Mouse (Mus musculus) T-helper 2 cell (primary cell): ENCODE data around the gene Anapc1.

Experiments
- in situ Hi-C: fragments of 300-600 bp; cut with MboI, MseI; formaldehyde crosslinking; loops from one replicate; pipeline ENCODE4 v1.15.1; 2025; ENCODE audit warnings: high pct_unique_total_duplicates

Anapc1 gene

GRCm38 (mm10) chr2:128566304-128567147 is 120.7 kb downstream of the Anapc1 start:
- in situ Hi-C loops: no loop called here

- in situ Hi-C loops: no loop called here
These were observed 121.3 kb downstream of the Anapc1 start for GRCm38 (mm10) chr2:128565904-128566303.

DNA sequence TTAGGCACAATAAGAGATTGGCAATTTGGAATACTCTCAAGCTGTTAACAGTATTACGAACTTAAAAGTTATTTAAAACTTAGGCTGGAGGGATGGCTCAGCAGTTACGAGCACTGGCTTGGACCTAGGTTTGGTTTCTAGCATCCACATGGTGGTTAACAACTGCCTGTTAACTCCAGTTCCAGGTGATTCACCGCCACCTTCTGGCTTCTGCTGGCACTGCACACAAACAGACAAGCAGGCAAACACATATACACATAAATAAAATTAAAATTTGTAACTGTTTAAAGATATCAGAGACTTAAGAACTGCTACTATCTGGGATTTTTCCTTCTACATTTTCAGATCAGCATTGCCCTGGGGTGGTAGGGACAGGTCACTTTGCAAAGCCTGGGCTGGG is 123.0 kb downstream of the Anapc1 start:
- in situ Hi-C loops: no loop called here
